Mouse (Mus musculus): ENCODE data around the gene Slc41a1. TPM values are rescaled to one million over a fixed set of nuclear protein-coding genes. Genes with fewer than 3 reads are reported as not detected.

Slc41a1 gene
- total RNA-seq, 2 experiments from 2014 or later = 62.6 to 62.9 TPM

- no peak for TF ChIP-seq CTCF (conservative IDR thresholded peaks at IDR 0.05)
- H3K4me3 ChIP-seq = no peak overlapping the region
- H3K27ac ChIP-seq = no peak overlapping the region
- no peak for DNase-seq (ENCODE audit: low spot score in 2 of 2)
Measured at GRCm38 (mm10) chr1:131869561-131869960, 42.3 kb downstream of the Slc41a1 start.

GRCm38 (mm10) chr1:131872856-131873255, 45.6 kb downstream of the Slc41a1 start:
- no peak for TF ChIP-seq CTCF (conservative IDR thresholded peaks at IDR 0.05)
- H3K27ac ChIP-seq = no peak overlapping the region
- DNase-seq (ENCODE audit: low spot score in 2 of 2) = no peak
- no peak overlapping the region for H3K4me3 ChIP-seq

- TF ChIP-seq CTCF (conservative IDR thresholded peaks at IDR 0.05) = no peak
- Histone ChIP-seq H3K4me3 (no peak overlapping the region), H3K27ac (no peak overlapping the region)
- DNase-seq (ENCODE audit: low spot score in 2 of 2) = no peak
Measured at GRCm38 (mm10) chr1:131879816-131880215, 52.5 kb downstream of the Slc41a1 start.

- TF ChIP-seq CTCF (conservative IDR thresholded peaks at IDR 0.05) = peak; percentile 74
- no peak for DNase-seq (ENCODE audit: low spot score in 2 of 2)
- no peak overlapping the region for H3K27ac ChIP-seq
- no peak overlapping the region for H3K4me3 ChIP-seq
Measured at GRCm38 (mm10) chr1:131882787-131883186, 55.5 kb downstream of the Slc41a1 start.

- Histone ChIP-seq H3K27ac (peak overlapping the region; percentile 62), H3K4me3 (no peak overlapping the region)
- no peak for TF ChIP-seq CTCF (conservative IDR thresholded peaks at IDR 0.05)
- DNase-seq (ENCODE audit: low spot score in 2 of 2) = no peak
Measured at GRCm38 (mm10) chr1:131886173-131886572, 58.9 kb downstream of the Slc41a1 start.

GRCm38 (mm10) chr1:131886641-131887040, 59.3 kb downstream of the Slc41a1 start:
- peak overlapping the region; percentile 62 for H3K27ac ChIP-seq

GRCm38 (mm10) chr1:131890043-131890658, 62.9 kb downstream of the Slc41a1 start:
- no peak for TF ChIP-seq CTCF (conservative IDR thresholded peaks at IDR 0.05)
- H3K4me3 ChIP-seq = no peak overlapping the region
- no peak overlapping the region for H3K27ac ChIP-seq
- DNase-seq (ENCODE audit: low spot score in 2 of 2) = no peak

More at GRCm38 (mm10) chr1:131886641-131887040, 59.3 kb downstream of the Slc41a1 start:
- no peak for TF ChIP-seq CTCF (conservative IDR thresholded peaks at IDR 0.05)
- DNase-seq (ENCODE audit: low spot score in 2 of 2) = peak in 1 of 2 experiments; percentile 30
- no peak overlapping the region for H3K4me3 ChIP-seq

GRCm38 (mm10) chr1:131891436-131891835, 64.1 kb downstream of the Slc41a1 start:
- TF ChIP-seq CTCF (conservative IDR thresholded peaks at IDR 0.05) = no peak
- Histone ChIP-seq H3K27ac (no peak overlapping the region), H3K4me3 (no peak overlapping the region)
- no peak for DNase-seq (ENCODE audit: low spot score in 2 of 2)

Other genes starting within 250 kb of the Slc41a1 start
- gene Avpr1b, start 228.3 kb upstream of the Slc41a1 start, total RNA-seq (2021) = under 1 TPM; 0.20 to 0.37 TPM
- gene Ctse, start 189.2 kb upstream of the Slc41a1 start, total RNA-seq (2021) = not detected
- gene Rab7b, start 138.8 kb upstream of the Slc41a1 start, total RNA-seq (2021) = 1 to 10 TPM in 1 of 2 experiments, under 1 TPM in 1; 0.83 to 1.6 TPM
- gene Slc26a9, start 83.5 kb upstream of the Slc41a1 start, total RNA-seq (2021) = under 1 TPM; 0.07 to 0.15 TPM
- 1 to 10 TPM; 2.0 to 2.9 TPM for gene Pm20d1, start 30.1 kb upstream of the Slc41a1 start, total RNA-seq (2021)
- gene Rab29, start 39.7 kb downstream of the Slc41a1 start, total RNA-seq (2021) = 1 to 10 TPM; 7.2 to 9.1 TPM
- gene Nucks1, start 83.0 kb downstream of the Slc41a1 start, total RNA-seq (2021) = 100 to 1,000 TPM; 159 to 161 TPM
- under 1 TPM; 0.41 to 0.64 TPM for gene Slc45a3, start 135.5 kb downstream of the Slc41a1 start, total RNA-seq (2021)
- gene Elk4, start 180.1 kb downstream of the Slc41a1 start, total RNA-seq (2021) = 10 to 100 TPM; 51.8 to 59.2 TPM
- gene Mfsd4a, start 240.6 kb downstream of the Slc41a1 start, total RNA-seq (2021) = 10 to 100 TPM; 73.9 to 77.9 TPM